Mouse (Mus musculus) small intestine, adult 2 months (tissue): Measurements from ENCODE around the gene Sppl3.

Experiments
- CTCF ChIP-seq: fragments of 200-500 bp; IDR thresholded peaks from 2 replicates; pipeline ENCODE4 v1.5.1; 2012; ENCODE audit warnings: low read depth, mild to moderate bottlenecking, control low read depth, inconsistent platforms, low read length, moderate library complexity, mixed read lengths; ENCODE audit not compliant: insufficient replicate concordance, insufficient read length; ENCODE audit errors: extremely low read depth
- POLR2A ChIP-seq: fragments of 200-500 bp; IDR thresholded peaks from 2 replicates; pipeline ENCODE4 v1.6.1; 2012; ENCODE audit warnings: low read depth, mild to moderate bottlenecking, control low read depth, inconsistent platforms, low read length, moderate library complexity

DNA sequence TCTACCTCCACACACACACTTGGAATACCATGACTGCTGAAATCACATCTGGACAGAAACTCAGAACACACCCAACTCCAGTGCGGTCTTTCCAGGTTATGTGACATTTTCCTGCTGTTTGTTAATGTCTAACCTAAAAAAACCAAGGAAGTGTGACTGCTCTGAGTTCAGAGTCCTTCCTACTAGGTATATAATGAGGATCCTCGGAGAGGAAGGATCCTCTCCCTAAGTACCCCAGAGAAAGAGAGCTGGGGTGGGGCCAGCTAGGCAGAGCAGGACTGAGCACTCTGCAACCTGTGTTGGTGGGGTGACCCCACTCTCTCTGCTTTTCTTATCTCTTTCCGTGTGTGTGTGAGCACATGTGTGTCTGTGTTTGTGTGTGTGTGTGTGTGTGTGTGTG lies 136.5 kb downstream of the Sppl3 start:
- TF ChIP-seq POLR2A (no peak), CTCF (no peak)
